Mouse (Mus musculus) ES-Bruce4 (cell line): ENCODE results near the gene Elac2.

ENCODE experiments used
- CTCF ChIP-seq: IDR thresholded peaks from one replicate; pipeline ENCODE4 v1.8.1; 2011; ENCODE audit warnings: low read depth, low read length
- POLR2A ChIP-seq: IDR thresholded peaks from one replicate; pipeline ENCODE4 v1.8.1; 2011; ENCODE audit warnings: low read length; ENCODE audit not compliant: insufficient read depth

DNA sequence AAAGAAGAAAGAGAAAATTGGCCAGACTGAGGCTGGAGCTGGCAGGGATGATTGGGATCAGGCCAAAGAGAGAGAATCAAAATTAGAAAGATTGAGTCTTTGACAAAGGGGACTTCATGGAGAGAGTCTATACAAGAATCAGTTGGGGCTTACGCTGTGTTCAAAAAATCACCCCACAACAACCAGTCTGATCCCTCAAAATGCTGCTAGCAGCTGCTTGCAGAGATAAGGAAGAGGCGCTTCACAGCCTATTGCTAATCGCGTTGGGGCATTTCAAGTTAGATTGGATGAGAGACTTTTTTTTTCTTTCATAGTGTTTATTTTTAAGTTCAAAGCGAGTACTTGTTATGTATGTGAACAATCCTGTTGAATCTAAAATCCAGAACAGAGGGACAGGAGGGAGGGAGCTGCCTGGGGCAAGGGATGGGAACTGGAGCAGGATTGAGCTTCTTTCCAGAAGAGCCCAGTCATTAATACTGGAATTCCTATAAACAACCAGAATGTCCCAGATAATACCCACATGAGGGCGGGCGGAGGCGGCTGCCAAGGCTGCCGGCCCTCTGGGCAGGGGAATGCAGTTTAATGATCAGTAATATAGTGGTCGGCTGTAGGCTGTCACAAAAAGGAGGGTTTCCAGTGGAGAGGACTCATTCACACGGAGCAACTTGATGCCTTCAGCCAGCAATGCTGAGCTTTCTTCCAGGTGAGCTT is 47.6 kb upstream of the Elac2 start:
- TF ChIP-seq POLR2A (no peak), CTCF (no peak)
